Mouse (Mus musculus) layer of hippocampus, adult 9-11 months (tissue): ENCODE measurements around the gene Hk2.
"Not testable (repeated sequence)": the region's sequence is repeated elsewhere in the genome, so short reads cannot be mapped to it uniquely, and the experiment has no call there.

Source experiments
- DNase-seq: peaks from one replicate; pipeline ENCODE4 v3.0.0; 2022

The Hk2 gene

GRCm38 (mm10) chr6:82737634-82738540 lies 36.4 kb downstream of the Hk2 start:
- DNase-seq = peak; percentile 44

GRCm38 (mm10) chr6:82736626-82737600 lies 37.3 kb downstream of the Hk2 start:
- DNase-seq = no peak

GRCm38 (mm10) chr6:82735347-82735746 lies 38.9 kb downstream of the Hk2 start:
- peak; percentile 37 for DNase-seq

- no peak for DNase-seq
Measured at GRCm38 (mm10) chr6:82728635-82729034, 45.6 kb downstream of the Hk2 start.

- no peak for DNase-seq
Measured at GRCm38 (mm10) chr6:82727206-82727605, 47.0 kb downstream of the Hk2 start.

GRCm38 (mm10) chr6:82723321-82723720 lies 50.9 kb downstream of the Hk2 start:
- no peak for DNase-seq

GRCm38 (mm10) chr6:82716126-82716525 lies 58.1 kb downstream of the Hk2 start:
- no peak for DNase-seq

- DNase-seq = no peak
Measured at GRCm38 (mm10) chr6:82715653-82716052, 58.6 kb downstream of the Hk2 start.

GRCm38 (mm10) chr6:82715253-82715652 lies 59.0 kb downstream of the Hk2 start:
- peak; percentile 34 for DNase-seq

GRCm38 (mm10) chr6:82714841-82715240 lies 59.4 kb downstream of the Hk2 start:
- no peak for DNase-seq

GRCm38 (mm10) chr6:82714243-82714642 lies 60.0 kb downstream of the Hk2 start:
- DNase-seq = peak; percentile 81

GRCm38 (mm10) chr6:82707742-82708141 lies 66.5 kb downstream of the Hk2 start:
- no peak for DNase-seq

GRCm38 (mm10) chr6:82707241-82707640 lies 67.0 kb downstream of the Hk2 start:
- DNase-seq = no peak

- no peak for DNase-seq
Measured at GRCm38 (mm10) chr6:82705221-82705620, 69.0 kb downstream of the Hk2 start, which contains the start of gene Pole4. TSS of gene Pole4 (minus strand) at chr6:82705365.

- DNase-seq = no peak
Measured at GRCm38 (mm10) chr6:82703710-82704109, 70.5 kb downstream of the Hk2 start.

GRCm38 (mm10) chr6:82702593-82703017 lies 71.6 kb downstream of the Hk2 start:
- peak; percentile 78 for DNase-seq

GRCm38 (mm10) chr6:82701296-82701695 lies 73.0 kb downstream of the Hk2 start:
- no peak for DNase-seq

- no peak for DNase-seq
Measured at GRCm38 (mm10) chr6:82699831-82700230, 74.4 kb downstream of the Hk2 start.

- no peak for DNase-seq
Measured at GRCm38 (mm10) chr6:82696736-82697135, 77.5 kb downstream of the Hk2 start.

- DNase-seq = no peak
Measured at GRCm38 (mm10) chr6:82694668-82695067, 79.6 kb downstream of the Hk2 start.

- no peak for DNase-seq
Measured at GRCm38 (mm10) chr6:82689474-82689873, 84.8 kb downstream of the Hk2 start.

- not testable (repeated sequence) for DNase-seq
Measured at GRCm38 (mm10) chr6:82688586-82688985, 85.7 kb downstream of the Hk2 start.

- DNase-seq = no peak
Measured at GRCm38 (mm10) chr6:82684136-82684535, 90.1 kb downstream of the Hk2 start.
